Mouse (Mus musculus): ENCODE data around the gene Cpt1c. TPM values are rescaled to one million over a fixed set of nuclear protein-coding genes. Genes with fewer than 3 reads are reported as not detected.
A peak's percentile ranks its signal among the peaks of the same experiment; 100 is the strongest.

Cpt1c gene
- total RNA-seq, 2 experiments from 2014 or later, result 9.3 to 12.8 TPM

DNA sequence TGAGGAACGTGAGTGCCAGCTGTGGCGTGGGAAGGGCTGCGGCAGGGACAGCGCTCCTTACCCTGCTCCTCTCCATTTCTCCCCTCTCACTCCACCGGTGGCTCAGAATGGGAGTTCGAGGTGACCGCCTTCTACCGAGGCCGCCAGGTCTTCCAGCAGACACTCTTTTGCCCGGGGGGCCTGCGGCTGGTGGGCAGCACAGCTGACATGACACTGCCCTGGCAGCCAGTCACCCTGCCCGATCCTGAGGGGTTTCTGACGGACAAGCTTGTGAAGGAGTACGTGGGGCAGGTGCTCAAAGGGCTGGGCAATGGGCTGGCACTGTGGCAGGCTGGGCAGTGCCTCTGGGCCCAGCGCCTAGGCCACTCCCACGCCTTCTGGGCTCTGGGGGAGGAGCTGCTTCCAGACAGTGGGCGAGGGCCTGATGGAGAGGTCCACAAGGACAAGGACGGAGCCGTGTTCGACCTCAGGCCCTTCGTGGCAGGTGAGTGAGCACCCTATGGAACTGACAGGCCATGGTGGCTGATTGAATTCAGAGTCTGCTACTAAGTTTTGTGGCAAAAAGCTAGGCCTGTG, 26.0 kb upstream of the Cpt1c start:
- DNase-seq (ENCODE audit: low spot score in 2 of 2), result no peak

DNA sequence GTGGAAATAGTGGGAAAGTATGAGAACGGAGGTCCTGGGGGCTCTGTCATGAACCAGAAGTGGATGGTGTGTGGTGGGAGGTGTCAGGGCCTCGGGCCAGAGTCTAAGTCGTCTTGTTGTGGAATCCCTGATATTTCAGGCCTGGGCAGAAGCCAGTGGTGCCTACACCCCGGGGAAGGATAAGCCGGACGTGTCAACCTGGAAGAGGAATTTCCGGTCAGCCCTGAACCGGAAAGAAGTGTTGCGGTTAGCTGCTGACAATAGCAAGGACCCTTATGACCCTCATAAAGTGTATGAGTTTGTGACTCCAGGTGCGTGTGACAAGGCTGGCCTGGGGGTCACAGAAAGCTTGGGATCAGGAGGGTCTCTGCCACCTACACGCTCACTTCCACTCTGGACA, 25.1 kb upstream of the Cpt1c start:
- no peak for DNase-seq (ENCODE audit: low spot score in 2 of 2)

DNA sequence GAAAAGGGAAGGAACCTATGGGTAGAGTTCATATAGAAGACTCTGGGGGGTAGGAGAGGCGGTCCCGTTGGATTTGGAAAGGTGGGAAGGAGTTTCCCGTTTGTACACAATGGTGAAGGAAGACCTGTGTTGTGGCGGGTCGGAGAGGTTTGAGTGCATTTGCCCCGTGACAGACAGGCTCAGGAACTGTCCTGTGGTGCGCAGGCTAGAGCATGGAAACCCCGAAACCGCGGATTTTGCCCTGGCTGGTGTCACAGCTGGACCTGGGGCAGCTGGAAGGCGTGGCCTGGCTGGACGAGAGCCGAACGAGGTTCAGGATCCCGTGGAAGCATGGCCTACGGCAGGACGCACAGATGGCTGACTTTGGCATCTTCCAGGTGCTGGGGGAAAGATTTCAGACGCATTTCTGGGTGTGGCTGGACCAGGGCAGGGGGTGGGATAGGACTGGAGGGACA, 23.9 kb upstream of the Cpt1c start, which contains the start of gene Bcl2l12:
TSS of gene Bcl2l12 (minus strand) at position 212 of the 455 bp plus-strand sequence.
- DNase-seq (ENCODE audit: low spot score in 2 of 2), result peak in 1 of 2 experiments; percentile 60

DNA sequence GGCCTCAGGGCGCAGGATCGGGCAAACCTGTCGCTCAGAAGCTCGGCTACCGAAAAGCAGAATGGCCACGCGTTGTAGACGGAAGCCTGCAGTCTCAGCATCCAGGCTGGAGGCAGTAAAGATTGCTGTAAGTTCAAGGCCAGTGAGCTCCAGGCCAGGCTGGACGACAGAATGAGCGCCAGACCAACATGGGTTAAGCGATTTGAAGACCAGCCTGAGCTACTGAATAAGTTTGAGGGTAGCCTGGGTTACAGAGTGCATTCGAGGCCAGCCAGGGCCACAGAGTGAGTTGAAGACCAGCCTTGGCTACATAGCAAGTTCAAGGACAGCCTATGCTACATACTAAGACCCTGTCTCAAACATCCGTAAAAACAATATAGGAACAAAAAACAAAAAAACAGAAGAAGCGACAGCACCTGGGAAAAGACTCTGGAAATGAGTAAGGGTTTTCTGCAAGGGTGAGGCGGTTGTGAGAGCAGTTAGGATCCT, 23.3 kb upstream of the Cpt1c start:
- DNase-seq (ENCODE audit: low spot score in 2 of 2), result no peak

DNA sequence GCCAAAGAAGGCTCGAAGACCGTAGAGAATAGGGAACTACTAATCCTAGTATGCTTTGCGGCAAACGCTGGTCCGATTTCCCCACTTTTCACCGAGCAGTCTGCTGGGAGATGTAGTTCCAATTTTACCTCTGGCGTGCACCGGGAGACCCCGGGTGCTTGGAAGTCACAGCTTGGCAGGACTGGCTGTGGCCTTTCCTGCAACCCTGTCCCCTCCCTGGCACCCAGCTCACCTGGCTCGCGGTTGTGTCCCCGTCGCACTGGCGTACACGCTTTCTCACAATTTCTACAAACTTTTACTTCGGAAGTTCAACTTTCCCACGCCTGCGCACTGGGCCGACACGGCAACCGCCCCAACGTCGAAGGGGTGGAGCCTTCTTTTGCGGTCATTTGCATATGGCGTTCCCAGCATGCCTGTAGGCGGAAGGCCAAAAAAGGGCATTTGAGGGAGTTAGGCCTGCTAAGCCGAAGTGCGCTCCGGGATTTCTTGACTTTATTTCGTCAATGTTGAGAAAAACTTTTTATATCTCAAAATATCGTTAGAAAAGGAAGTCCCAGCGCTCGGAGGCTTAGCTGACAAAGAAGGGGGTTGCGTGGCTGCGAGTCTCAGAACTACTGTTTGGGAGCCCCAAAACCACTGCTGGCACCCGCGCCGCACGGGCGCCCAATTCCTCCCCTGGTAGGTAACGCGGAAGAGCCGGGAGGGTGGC, 22.7 kb upstream of the Cpt1c start, which contains the start of gene Irf3:
TSS of gene Irf3 (plus strand) at position 418 of the 709 bp plus-strand sequence.
- DNase-seq (ENCODE audit: low spot score in 2 of 2), result peak; percentile 93 to 94

DNA sequence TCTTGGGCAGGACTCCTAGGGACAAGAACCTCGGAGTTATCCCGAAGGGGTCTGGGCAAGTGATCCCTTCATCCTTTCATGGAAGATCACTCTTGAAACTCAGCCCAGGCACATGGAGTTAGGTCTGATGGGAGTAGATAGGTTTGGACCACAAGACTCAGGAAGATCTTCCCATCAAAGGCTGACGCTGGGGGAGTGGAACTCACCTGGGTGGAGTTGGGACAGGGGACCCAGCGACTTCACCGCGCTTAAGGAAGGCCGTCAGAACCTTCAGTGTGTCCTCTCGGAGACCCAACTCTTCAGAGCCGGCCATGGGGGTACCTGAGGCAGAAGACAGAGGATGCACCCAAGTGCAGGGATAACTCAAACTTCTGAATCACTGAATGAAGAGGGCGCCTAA, 22.0 kb upstream of the Cpt1c start:
- DNase-seq (ENCODE audit: low spot score in 2 of 2), result no peak

DNA sequence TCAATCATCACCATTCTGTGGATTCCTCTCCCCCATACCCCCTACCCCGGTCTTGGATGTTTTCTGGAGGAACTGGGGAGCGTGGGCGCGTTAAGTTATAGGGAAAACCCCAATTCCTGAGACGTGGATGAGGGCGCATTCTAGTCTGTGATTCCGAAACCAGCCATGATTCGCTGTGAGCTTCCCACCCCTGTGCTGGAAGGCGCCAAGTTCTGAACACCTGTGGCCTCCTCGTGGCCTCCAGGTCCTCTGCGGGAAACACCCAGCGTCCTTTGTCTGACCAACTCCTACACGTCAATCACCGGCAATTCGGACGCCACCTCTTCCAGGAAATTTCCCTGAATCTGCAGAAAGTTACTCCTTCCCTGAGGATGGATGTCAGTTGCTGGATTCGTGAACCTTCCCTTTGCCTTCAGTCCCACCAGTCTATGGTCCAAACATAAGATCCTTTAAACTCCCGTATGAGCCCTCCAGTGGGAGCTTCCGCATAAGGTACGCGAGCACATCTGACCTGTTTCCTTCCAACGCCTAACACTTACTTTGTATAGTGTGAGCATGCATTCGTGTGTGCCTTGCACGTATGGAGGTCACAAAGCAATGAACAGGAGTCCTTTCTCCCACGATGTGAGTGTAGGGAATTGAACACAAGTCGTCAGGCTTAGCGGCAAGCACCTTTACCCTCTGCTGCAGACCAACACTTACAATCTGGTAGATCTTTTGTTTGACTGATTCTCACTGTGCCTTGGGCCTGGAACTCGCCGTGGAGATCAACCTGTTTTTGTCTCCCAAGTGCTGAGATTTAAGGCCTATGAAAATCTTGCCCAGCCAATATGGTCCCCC, 12.4 kb upstream of the Cpt1c start:
- no peak for DNase-seq (ENCODE audit: low spot score in 2 of 2)

DNA sequence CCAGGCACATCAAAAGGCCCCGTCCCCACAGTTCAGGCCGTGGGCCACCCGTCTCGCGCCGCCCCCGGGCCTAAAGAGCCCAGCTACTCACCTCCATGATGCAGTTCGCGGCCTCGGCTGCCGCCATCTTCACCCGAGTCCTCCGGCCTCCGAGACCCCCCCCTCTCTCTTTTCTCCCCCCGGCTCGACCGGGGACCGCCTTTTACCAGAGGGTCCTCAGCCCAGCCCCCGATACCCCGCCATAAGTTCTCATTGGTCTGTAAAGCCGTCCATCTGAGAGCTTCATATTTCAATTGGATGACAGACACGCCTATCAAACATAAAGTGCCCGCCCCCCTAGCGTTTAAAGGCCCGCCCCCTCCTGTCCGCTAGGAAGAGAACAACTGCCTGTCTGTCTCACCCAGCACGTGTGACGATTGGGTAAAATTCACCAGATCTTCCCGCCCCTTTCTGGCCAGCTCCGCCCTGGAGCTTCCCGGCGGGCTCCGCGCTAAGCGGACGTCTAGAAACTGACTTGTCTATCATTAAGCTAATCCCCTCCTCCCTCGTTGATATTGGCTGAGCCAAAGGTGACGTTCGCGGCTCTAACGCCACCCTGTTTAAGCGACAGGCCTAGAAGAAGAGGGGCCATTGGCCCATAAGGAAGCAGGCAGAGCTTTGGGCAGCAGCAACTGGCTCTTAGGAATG, 11.7 kb upstream of the Cpt1c start, which contains the start of gene Prmt1:
TSS of gene Prmt1 (minus strand) at position 377 of the 687 bp plus-strand sequence.
- DNase-seq (ENCODE audit: low spot score in 2 of 2), result peak; percentile 85 to 96

DNA sequence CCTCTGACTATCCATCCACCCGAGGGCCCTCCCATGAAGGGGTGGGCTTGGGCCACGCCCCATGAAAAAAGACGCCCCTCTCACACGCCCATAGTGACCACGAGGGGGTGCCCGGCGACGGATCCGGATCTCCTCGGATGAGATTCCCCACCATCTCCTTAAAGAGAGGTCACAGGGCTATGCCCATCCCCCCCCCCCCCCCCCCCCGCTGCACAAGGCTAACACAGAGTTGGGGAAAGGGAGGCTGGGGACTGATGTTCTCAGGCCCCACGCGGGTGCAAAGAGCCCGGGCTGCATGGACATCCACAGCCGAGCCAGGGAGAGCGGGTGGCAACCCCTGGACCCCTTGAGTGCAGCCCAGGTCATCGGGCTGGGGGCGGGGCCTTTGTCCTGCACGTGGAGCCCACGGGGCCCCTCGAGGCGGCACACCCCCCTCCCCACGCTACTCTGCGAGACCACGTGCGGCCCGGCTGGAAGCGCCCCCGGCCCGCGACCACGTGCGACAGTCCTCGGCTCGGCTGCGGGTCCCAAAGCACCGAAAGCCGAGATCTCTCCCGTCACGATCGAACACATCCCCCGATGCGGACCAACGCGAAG, 11.0 kb upstream of the Cpt1c start:
- DNase-seq (ENCODE audit: low spot score in 2 of 2), result peak in 1 of 2 experiments; percentile 64

DNA sequence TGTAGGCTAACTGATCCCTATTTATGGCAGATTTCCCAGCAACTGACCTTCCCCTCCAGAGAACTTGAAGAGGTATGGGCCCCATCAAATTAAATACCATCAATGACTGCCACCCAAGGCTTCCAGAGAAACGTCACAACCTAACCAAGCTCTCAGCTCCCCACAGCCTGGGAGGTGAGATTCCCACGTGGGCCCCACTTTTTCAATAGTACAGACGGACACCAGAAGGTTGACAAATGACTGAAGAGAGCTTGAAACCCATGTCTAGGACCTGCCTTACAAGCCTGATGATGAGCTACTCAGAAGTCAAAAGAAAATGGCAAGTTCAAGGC, 10.1 kb upstream of the Cpt1c start:
- no peak for DNase-seq (ENCODE audit: low spot score in 2 of 2)

DNA sequence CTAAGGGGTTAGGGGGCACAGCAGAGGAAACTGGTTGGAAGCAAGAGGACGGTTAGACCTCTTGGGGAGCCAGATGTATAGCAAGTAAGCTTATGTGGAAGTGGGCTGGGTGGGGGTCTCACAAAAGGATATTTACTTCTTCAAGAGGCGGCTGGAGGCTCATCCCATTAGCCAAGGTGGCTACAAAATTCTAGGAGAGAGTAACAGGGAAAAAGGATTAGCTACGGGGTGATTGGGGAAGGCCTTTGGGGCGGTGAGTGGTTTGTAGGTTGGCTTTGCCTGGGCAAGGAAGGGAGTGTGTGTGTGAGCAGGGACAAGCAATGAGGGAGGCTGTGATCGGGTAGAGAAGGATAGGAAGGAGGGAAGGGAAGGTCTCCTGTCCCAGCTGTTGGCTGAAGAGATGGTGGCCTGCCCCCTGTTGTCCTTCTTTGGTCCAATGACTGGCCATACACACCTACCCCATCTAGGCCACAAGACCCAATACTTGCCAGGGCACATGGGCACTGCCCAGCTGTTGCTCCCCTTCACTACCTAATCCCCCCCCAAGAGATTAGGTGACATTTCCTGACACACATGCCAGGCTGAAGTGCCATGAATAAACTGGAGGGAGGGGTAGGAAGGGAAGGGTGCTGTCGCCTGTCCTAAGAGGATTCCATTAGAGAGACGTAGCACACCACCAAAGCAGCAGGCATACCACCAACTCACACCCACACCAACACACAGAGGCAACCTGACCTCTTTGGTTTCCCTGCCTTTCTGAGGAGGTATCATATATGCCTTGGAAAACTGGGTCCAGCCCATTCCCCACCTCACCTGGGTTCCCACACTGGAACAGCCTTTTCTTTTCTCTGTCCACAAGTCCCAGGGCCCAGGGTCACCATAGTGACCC, 9.5 kb upstream of the Cpt1c start:
- DNase-seq (ENCODE audit: low spot score in 2 of 2), result no peak

DNA sequence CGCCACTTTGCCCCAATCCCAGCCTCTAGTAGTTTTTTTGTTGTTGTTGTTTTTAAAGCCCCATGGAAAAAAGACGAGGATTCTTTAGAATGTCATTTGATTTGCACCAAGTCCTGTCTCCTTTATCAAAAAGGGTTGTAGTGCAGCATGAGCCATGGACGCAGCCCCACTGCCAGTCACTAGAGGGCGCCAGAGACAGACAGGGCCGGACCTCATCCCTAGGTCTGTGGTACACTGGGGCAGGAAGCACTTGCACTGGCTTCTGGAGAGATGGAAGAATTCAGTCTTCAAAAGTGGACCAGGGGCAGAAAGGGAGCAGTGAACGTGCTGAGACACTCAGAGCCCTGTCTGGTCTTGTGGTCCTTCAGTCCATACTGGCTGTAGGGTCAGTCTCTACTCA, 8.4 kb upstream of the Cpt1c start:
- DNase-seq (ENCODE audit: low spot score in 2 of 2), result peak; percentile 88 to 91

DNA sequence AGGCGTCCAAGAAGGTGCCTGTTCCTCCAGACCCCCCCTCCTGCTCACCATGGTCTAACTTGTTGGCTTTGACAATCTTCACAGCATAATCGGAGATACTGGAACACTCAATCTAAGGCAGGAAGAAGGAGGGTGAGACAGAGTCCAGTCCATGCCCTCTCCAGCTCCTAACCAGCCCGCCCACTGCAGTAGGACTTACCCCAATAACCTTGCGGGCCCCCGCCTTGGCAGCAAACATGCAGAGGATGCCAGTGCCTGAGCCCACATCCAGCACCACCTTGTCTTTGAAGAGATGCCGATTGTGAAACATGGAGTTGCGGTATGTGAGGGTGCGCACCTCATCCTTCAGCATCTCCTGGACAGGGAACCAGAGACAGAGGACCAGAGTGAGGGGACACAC, 6.9 kb upstream of the Cpt1c start:
- DNase-seq (ENCODE audit: low spot score in 2 of 2), result no peak

DNA sequence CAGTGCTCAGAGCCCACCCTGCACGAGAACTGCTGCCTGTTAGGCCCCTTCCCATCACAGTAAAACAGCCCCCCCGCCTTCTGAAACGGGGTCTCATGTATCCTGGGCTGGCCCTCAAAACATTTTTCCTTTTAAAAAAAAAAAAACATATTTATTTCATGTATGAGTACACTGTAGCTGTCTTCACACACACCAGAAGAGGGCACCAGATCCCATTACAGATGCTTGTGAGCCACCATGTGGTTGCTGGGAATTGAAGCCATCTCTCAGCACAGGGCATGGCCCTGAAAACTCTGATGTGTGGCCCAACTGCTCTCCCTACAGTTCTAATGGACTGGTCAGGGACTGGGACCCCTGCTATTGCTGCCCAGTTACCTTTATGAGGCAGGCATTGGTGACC, 3.6 kb upstream of the Cpt1c start:
- no peak for DNase-seq (ENCODE audit: low spot score in 2 of 2)

DNA sequence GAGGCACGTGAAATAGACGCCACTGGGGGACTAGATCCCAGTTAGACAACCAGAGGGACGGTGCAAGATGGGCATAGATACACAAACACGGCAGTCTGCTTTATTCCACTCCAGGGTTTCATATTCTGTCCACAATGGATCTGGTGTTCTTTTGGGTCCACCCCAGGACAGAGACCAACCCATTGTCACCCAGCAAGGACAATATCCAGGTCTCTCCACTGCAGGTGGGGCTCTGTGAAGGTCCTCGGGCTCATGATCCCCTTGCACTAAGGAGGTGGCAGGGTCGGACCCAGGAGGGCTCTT, 417 bp upstream of the Cpt1c start:
- no peak for DNase-seq (ENCODE audit: low spot score in 2 of 2)

DNA sequence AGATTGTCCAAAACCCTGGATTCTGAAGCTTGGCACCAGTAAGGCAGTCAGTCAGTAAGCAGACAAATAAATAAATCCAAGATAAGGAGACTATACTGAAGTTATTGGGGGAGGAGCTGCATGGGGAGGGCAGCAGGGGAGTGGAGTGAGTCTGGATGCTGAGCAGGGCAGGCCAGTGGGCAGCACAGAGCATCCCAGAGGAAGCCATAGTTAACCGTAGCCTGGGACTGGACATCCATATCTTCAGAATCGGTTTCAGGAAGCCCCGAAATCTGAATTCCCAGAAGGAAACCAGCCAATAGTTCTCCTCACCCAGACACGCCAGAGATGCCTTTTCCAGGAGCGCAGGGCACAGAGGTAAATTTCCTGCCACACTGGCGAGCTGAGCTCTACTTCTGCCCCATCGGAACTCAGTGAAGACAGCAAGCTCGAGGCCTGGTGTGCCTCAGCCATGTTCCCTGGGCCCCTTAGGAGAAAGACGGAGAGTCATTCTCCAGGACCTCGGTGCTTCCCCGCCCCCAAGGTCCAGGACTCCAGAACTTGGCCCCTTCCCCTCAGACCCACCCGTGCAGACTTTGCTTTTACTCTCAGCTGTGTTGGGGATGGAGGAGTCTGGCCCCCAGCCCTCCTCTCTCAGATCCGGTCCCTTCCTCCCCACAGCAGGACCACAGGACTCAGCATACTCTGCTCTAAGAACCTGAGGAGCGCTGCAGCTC, 1.1 kb downstream of the Cpt1c start:
- DNase-seq (ENCODE audit: low spot score in 2 of 2), result no peak

DNA sequence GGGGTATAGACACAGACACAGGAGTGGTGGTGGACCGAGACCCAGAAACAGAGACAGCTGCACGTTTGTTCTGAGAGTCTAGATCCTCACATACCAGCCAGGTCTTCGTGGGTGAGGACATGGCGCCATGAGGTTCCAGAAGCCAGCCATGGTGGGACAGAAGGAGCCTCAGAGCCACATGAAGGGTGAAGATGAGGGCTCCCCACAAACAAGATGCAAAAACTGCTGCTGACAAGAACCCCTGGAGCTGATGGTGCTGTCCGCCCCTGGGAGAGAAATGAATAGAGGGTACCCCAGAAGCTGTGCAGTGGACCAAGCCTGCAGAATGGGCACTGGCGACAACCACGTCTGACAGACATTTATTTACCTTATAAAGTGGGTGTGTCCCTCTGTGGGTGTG, 3.5 kb downstream of the Cpt1c start:
- no peak for DNase-seq (ENCODE audit: low spot score in 2 of 2)

DNA sequence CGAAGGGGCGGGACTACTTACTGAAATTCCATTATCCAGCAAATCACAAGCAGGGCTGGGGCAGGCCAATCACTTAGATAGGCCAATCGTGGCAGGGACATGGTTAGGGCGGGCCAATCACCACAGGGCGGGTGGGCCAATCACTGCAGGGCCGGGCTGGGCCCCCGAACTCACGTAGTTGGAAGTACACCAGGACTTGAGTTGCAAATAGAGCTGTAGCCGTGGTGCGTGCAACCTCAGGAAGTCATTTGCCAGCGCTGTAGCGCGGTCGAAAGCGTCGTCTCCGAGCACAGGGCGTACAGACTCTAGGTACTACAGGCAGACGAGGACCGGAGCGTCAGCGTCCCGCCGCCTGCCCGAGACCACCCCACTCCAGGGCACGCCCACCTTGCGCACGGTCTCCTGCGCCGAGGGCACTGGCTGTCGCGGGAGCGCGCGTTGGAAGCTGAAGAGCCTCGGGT, 4.4 kb downstream of the Cpt1c start:
- DNase-seq (ENCODE audit: low spot score in 2 of 2), result peak; percentile 68 to 69

DNA sequence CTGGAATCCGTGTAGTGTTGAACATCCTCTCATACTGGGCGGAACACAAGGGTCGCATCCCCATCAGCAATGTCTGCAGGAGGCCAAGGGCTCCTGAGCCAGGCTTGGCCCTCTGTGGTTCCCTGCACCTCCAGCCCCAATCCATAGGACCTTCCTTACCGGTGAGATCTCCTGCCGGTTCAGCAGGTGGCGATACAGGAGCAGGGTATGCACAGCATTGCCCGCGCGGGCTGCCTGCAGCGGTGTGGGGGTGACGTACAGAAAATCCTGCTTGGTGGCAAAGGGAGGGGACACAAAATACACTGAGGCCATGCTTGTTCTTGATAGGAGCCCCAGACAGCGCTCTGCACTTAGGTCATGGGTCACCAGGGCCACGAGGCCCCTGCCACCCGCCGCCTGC, 8.0 kb downstream of the Cpt1c start:
- DNase-seq (ENCODE audit: low spot score in 2 of 2), result no peak

All from adrenal gland, adult 18-20 months (tissue).